Mouse (Mus musculus): ENCODE data around the gene Abcg4. TPM values are rescaled to one million over a fixed set of nuclear protein-coding genes. Genes with fewer than 3 reads are reported as not detected.

The Abcg4 gene
- total and polyA plus RNA-seq, 3 experiments: 0.23 to 1.1 (median 0.72) TPM

DNA sequence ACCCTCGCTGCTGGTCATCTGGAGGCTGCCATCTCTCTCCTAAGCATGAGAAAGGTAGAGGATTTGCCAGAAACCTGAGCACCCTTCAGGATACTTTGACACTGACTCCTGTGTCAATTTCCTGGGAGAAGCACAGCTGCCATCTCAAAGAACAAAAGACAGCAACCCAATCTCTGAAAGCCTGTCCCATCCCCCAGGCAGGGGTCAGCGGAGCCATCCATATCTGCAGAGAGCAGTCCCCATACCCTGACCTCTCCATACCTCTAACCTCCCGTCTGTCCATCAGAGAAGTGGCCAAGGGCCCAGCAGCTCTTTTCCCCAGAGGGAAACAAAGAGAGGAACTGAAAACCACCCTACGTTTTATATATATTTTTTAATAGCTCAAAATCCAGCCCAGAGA lies 51.8 kb downstream of the Abcg4 start:
- dilution Hi-C loops (cut with MboI; ENCODE audit: extremely low pct_ligation_motif_present, extremely low pct_unique_long_range_greater_than_20kb, low sequenced_read_pairs) (no loop called here), in situ Hi-C loops (cut with MboI; ENCODE audit: low pct_ligation_motif_present, low pct_unique_long_range_greater_than_20kb, low sequenced_read_pairs) (loop anchor here (10.0 kb wide), 1 partner anchor 52 kb away; no protein-coding TSS in a partner anchor)
- Histone ChIP-seq H3K4me3 (replicated peaks in 1 of 3; ENCODE audit: low read depth in 2 of 3, low read length in 2 of 3, poor library complexity in 1 of 3) (no peak overlapping the region), H3K79me2 (replicated peaks; ENCODE audit: control insufficient read depth, extremely low read depth, insufficient read depth, poor library complexity, severe bottlenecking) (peaks cover 20% of the 10 kb centered on the region), H3K27ac (ENCODE audit: insufficient read depth, low read depth) (no peak overlapping the region), H3K27me3 (replicated peaks) (no peaks in the 10 kb centered on the region), H3K4me2 (ENCODE audit: insufficient read depth, low read depth, poor library complexity, severe bottlenecking) (no peak overlapping the region), H3K9ac (ENCODE audit: insufficient read depth, low read depth) (no peak overlapping the region), H3K9me3 (replicated peaks; ENCODE audit: low read length) (no peaks in the 10 kb centered on the region), H3K4me1 (ENCODE audit: control insufficient read depth in 1 of 2, insufficient read depth in 2 of 2) (peaks cover 11 to 50% of the 10 kb centered on the region in 2 experiments; a peak in 3 of 4 replicates), H3K36me3 (replicated peaks in 1 of 2; ENCODE audit: control insufficient read depth in 1 of 2, insufficient read depth in 1 of 2, low read length in 1 of 2) (no peaks in the 10 kb centered on the region)
- no peak for DNase-seq (ENCODE audit: extremely low read depth)
- TF ChIP-seq KAT2A (IDR thresholded peaks at IDR 0.05; ENCODE audit: insufficient replicate concordance, low read length) (no peak), MEF2A (IDR thresholded peaks at IDR 0.05; ENCODE audit: borderline replicate concordance, low read depth, low read length) (no peak), POLR2AphosphoS2 (IDR thresholded peaks at IDR 0.05; ENCODE audit: low read depth, low read length) (no peak), MAX (IDR thresholded peaks at IDR 0.05; ENCODE audit: low read length) (no peak), MAZ (IDR thresholded peaks at IDR 0.05; ENCODE audit: low read depth, low read length) (no peak), PAX5 (IDR thresholded peaks at IDR 0.05; ENCODE audit: low read length) (no peak), CHD2 (IDR thresholded peaks at IDR 0.05; ENCODE audit: low read length) (no peak), MXI1 (IDR thresholded peaks at IDR 0.05; ENCODE audit: low read depth, low read length) (no peak), ZKSCAN1 (IDR thresholded peaks at IDR 0.05; ENCODE audit: borderline replicate concordance, low read depth, low read length) (no peak), ETS1 (conservative IDR thresholded peaks at IDR 0.05; ENCODE audit: low read depth, low read length) (no peak), ZNF384 (IDR thresholded peaks at IDR 0.05; ENCODE audit: low read depth, low read length) (no peak), SMC3 (IDR thresholded peaks at IDR 0.05; ENCODE audit: low read depth, low read length) (no peak), E2F4 (IDR thresholded peaks at IDR 0.05; ENCODE audit: insufficient replicate concordance, low read depth, low read length) (no peak), RAD21 (IDR thresholded peaks at IDR 0.05; ENCODE audit: low read depth, low read length) (no peak), JUN (IDR thresholded peaks at IDR 0.05; ENCODE audit: insufficient read depth, low read depth, low read length) (no peak), BHLHE40 (IDR thresholded peaks at IDR 0.05; ENCODE audit: low read depth, low read length) (no peak), UBTF (IDR thresholded peaks at IDR 0.05; ENCODE audit: low read depth, low read length) (no peak), MAFK (IDR thresholded peaks at IDR 0.05; ENCODE audit: insufficient replicate concordance, low read length) (no peak), GABPA (IDR thresholded peaks at IDR 0.05; ENCODE audit: insufficient replicate concordance, low read depth, low read length) (no peak), SIN3A (IDR thresholded peaks at IDR 0.05; ENCODE audit: low read length) (no peak)

Data from CH12.LX (cell line).